In the genomic region with DNA sequence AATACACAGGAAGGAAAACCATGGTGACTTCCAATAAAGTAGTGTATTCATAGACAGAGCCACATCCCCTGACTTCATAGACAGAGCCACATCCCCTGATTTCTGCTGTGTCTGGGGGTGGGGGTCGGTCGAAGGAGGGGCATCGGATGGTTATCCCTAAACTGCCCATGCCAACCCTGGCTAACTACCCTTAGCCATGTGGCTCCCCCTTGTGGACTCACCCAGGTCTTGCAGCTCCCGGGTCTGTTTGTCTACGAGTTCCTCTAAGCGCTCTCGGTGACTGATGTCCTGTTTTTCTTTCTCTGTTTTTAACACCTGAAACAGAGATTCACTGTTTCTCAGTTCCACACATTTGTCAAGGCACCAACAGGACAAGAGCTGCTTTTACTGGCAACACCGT, we compare ENCODE assay signal across 28 mouse cellular contexts. TPM values are rescaled to one million over a fixed set of nuclear protein-coding genes. Genes with fewer than 3 reads are reported as not detected.
DNase-seq lines count a peak whose midpoint lies in the region; ATAC-seq and TF ChIP-seq lines count a peak whose summit lies in the region.
"Had no signal": no experiment of that assay in that cellular context is flagged by ENCODE, and none has a peak within 500 bp of the region (broad histone marks: within the 10 kb centered on the region; RNA-seq: fewer than 3 reads in every experiment).

No protein-coding gene starts in this region.

- H3K9me3 ChIP-seq in CH12.LX (replicated peaks; ENCODE audit: low read length): peaks cover 8% of the 10 kb centered on the region
- no peaks in the 10 kb centered on the region for H3K9me3 ChIP-seq in MEL (replicated peaks; ENCODE audit: insufficient read depth, low read length)
- H3K9me3 ChIP-seq: forebrain, embryonic 15.5 days; hindbrain, embryonic 12.5 days; limb, embryonic 15.5 days; stomach, embryonic 15.5 days had no signal

- no peak for TF ChIP-seq POLR2A in testis, adult 2 months (IDR thresholded peaks at IDR 0.05; ENCODE audit: control insufficient read depth, low read depth, low read length)
- TF ChIP-seq POLR2A in CH12.LX (IDR thresholded peaks at IDR 0.05; ENCODE audit: low read depth, low read length) (no peak), MEL (IDR thresholded peaks at IDR 0.05; ENCODE audit: control insufficient read depth in 1 of 2, insufficient read depth in 1 of 2, low read depth in 1 of 2, low read length in 2 of 2, poor library complexity in 1 of 2) (no peak)

- no peak overlapping the region for H3K9ac ChIP-seq in CH12.LX (ENCODE audit: insufficient read depth, low read depth)
- H3K9ac ChIP-seq in MEL (ENCODE audit: control insufficient read depth, low read depth, low read length, poor library complexity, severe bottlenecking): no peak overlapping the region
- H3K9ac ChIP-seq: forebrain, embryonic 15.5 days; hindbrain, embryonic 12.5 days; limb, embryonic 15.5 days; neural tube, embryonic 15.5 days; stomach, embryonic 15.5 days had no signal

- DNase-seq in layer of hippocampus, adult 2 months (ENCODE audit: low spot score in 2 of 2): no peak
- no peak for DNase-seq in layer of hippocampus, adult 11-12 months (ENCODE audit: low spot score)
- DNase-seq in testis, postnatal 14 days (ENCODE audit: low spot score): no peak
- peak; percentile 6 for DNase-seq in CH12.LX (ENCODE audit: extremely low read depth)
- DNase-seq in MEL (ENCODE audit: low read depth, low spot score): no peak
- no peak for DNase-seq in cerebellum, adult 9-11 months
- DNase-seq: adrenal gland, postnatal 14 days; cerebellum, adult 11-12 months; cerebellum, postnatal 25 days; embryo, embryonic 11 days; heart, postnatal 14 days; layer of hippocampus, postnatal 36 days; right cerebral cortex, postnatal 14 days had no signal

- ATAC-seq in megakaryocyte-erythroid progenitor cell, adult 5-6 weeks (replicated peaks; ENCODE audit: low FRiP score, low TSS enrichment, poor library complexity, severe bottlenecking): no peak
- ATAC-seq: forebrain, embryonic 15.5 days; inflammation-experienced regulatory T-cells, adult 6 months; lung, postnatal 0 days; midbrain, embryonic 16.5 days had no signal

- H3K4me2 ChIP-seq in CH12.LX (ENCODE audit: insufficient read depth, low read depth, poor library complexity, severe bottlenecking): no peak overlapping the region
- H3K4me2 ChIP-seq: forebrain, embryonic 15.5 days; heart, embryonic 11.5 days; hindbrain, embryonic 12.5 days; limb, embryonic 15.5 days; neural tube, embryonic 15.5 days; stomach, embryonic 15.5 days had no signal

- H3K4me1 ChIP-seq in testis, adult 2 months (ENCODE audit: control insufficient read depth, insufficient read depth, low read length): no peaks in the 10 kb centered on the region
- peaks cover 4% of the 10 kb centered on the region in 2 experiments; a peak in 2 of 4 replicates for H3K4me1 ChIP-seq in CH12.LX (ENCODE audit: control insufficient read depth in 1 of 2, insufficient read depth in 2 of 2)
- H3K4me1 ChIP-seq in MEL (ENCODE audit: control insufficient read depth in 1 of 2, insufficient read depth in 2 of 2, low read length in 2 of 2): no peaks in the 10 kb centered on the region
- H3K4me1 ChIP-seq: forebrain, embryonic 15.5 days; stomach, embryonic 15.5 days had no signal

- no peak overlapping the region for H3K4me3 ChIP-seq in layer of hippocampus, adult 2 months
- no peak overlapping the region for H3K4me3 ChIP-seq in testis, adult 2 months (ENCODE audit: control insufficient read depth, low read depth, low read length)
- H3K4me3 ChIP-seq in CH12.LX (replicated peaks in 1 of 3; ENCODE audit: low read depth in 2 of 3, low read length in 2 of 3, poor library complexity in 1 of 3): no peak overlapping the region
- no peak overlapping the region for H3K4me3 ChIP-seq in MEL (ENCODE audit: control insufficient read depth in 1 of 2, insufficient read depth in 1 of 2, low read depth in 2 of 2, low read length in 2 of 2)
- H3K4me3 ChIP-seq: forebrain, embryonic 15.5 days; hindbrain, embryonic 12.5 days; limb, embryonic 15.5 days; megakaryocyte, embryonic 14.5 days; neural tube, embryonic 15.5 days; stomach, embryonic 15.5 days had no signal

- TF ChIP-seq RAD21 in CH12.LX (IDR thresholded peaks at IDR 0.05; ENCODE audit: low read depth, low read length) (no peak; the same call in 1 of the 2 replicates), MEL (IDR thresholded peaks at IDR 0.05; ENCODE audit: low read depth, low read length) (no peak)

- in situ Hi-C loops in CH12.LX (cut with MboI; ENCODE audit: low pct_ligation_motif_present, low pct_unique_long_range_greater_than_20kb, low sequenced_read_pairs): no loop called here

- H3K27me3 ChIP-seq in testis, adult 2 months (ENCODE audit: control insufficient read depth, insufficient read depth, low read length): no peaks in the 10 kb centered on the region
- H3K27me3 ChIP-seq in CH12.LX (replicated peaks) (peaks cover 87% of the 10 kb centered on the region), MEL (ENCODE audit: control insufficient read depth in 1 of 2, insufficient read depth in 2 of 2, low read length in 2 of 2) (no peaks in the 10 kb centered on the region; a peak in 1 of 4 replicates)
- H3K27me3 ChIP-seq: forebrain, embryonic 15.5 days; hindbrain, embryonic 12.5 days; limb, embryonic 15.5 days; neural tube, embryonic 15.5 days; stomach, embryonic 15.5 days had no signal

- no peak for TF ChIP-seq EP300 in CH12.LX (IDR thresholded peaks at IDR 0.05; ENCODE audit: low read length)
- no peak for TF ChIP-seq EP300 in MEL (IDR thresholded peaks at IDR 0.05; ENCODE audit: low read depth in 1 of 2, low read length in 2 of 2)

- dilution Hi-C loops in CH12.LX (cut with MboI; ENCODE audit: extremely low pct_ligation_motif_present, extremely low pct_unique_long_range_greater_than_20kb, low sequenced_read_pairs): no loop called here

- H3K27ac ChIP-seq in layer of hippocampus, adult 2 months: no peak overlapping the region
- no peak overlapping the region for H3K27ac ChIP-seq in testis, adult 2 months (ENCODE audit: control insufficient read depth, insufficient read depth, low read depth, low read length)
- H3K27ac ChIP-seq in CH12.LX (ENCODE audit: insufficient read depth, low read depth): no peak overlapping the region
- no peak overlapping the region for H3K27ac ChIP-seq in MEL (ENCODE audit: control insufficient read depth, low read depth, low read length)
- H3K27ac ChIP-seq: forebrain, embryonic 15.5 days; hindbrain, embryonic 12.5 days; limb, embryonic 15.5 days; neural tube, embryonic 15.5 days; stomach, embryonic 15.5 days had no signal

- no peaks in the 10 kb centered on the region for H3K79me2 ChIP-seq in CH12.LX (replicated peaks; ENCODE audit: control insufficient read depth, extremely low read depth, insufficient read depth, poor library complexity, severe bottlenecking)
- H3K79me2 ChIP-seq in MEL (ENCODE audit: control insufficient read depth, insufficient read depth, low read length, poor library complexity): no peaks in the 10 kb centered on the region

- peaks cover 3% of the 10 kb centered on the region for H3K36me3 ChIP-seq in testis, adult 2 months (ENCODE audit: control insufficient read depth, insufficient read depth, low read length)
- H3K36me3 ChIP-seq in CH12.LX (replicated peaks in 1 of 2; ENCODE audit: control insufficient read depth in 1 of 2, insufficient read depth in 1 of 2, low read length in 1 of 2) (no peaks in the 10 kb centered on the region), MEL (ENCODE audit: control insufficient read depth in 1 of 2, insufficient read depth in 2 of 2, low read length in 2 of 2) (no peaks in the 10 kb centered on the region)
- H3K36me3 ChIP-seq: forebrain, embryonic 15.5 days; hindbrain, embryonic 12.5 days; limb, embryonic 15.5 days; neural tube, embryonic 15.5 days; stomach, embryonic 15.5 days had no signal

- peak; percentile 49 for TF ChIP-seq CTCF in layer of hippocampus, adult 2 months (conservative IDR thresholded peaks at IDR 0.05)
- 0 out of 2 replicates have a peak, but pooled peaks have one; percentile 19 for TF ChIP-seq CTCF in testis, adult 2 months (IDR thresholded peaks at IDR 0.05; ENCODE audit: control insufficient read depth, insufficient read depth, insufficient replicate concordance, low read depth, low read length)
- TF ChIP-seq CTCF in CH12.LX (conservative IDR thresholded peaks at IDR 0.05 in 1 of 2, IDR thresholded peaks at IDR 0.05 in 1 of 2; ENCODE audit: low read depth in 2 of 2, low read length in 2 of 2) (peak; percentile 27 to 47; a peak in 2 of 4 replicates), MEL (IDR thresholded peaks at IDR 0.05 in 2 of 3, conservative IDR thresholded peaks at IDR 0.05 in 1 of 3; ENCODE audit: control insufficient read depth in 1 of 3, insufficient read depth in 1 of 3, low read depth in 2 of 3, low read length in 3 of 3, poor library complexity in 1 of 3, severe bottlenecking in 1 of 3) (peak; percentile 38 to 60 (median 45); a peak in 5 of 6 replicates)

RNA-seq across cellular contexts. Expression of a gene that starts 37.9 kb away (rescaled TPM):
- under 1 TPM; 0.56 to 0.72 TPM for total RNA-seq in layer of hippocampus, adult 2 months (2021)
- polyA plus RNA-seq in testis, adult 2 months (2012; rRNA removed): 53.3 and 55.1 TPM in 2 replicates
- total RNA-seq in CH12.LX (2012; rRNA removed): not detected in 2 replicates
- not detected in 2 replicates for total RNA-seq in CH12.LX (2014; rRNA removed)
- polyA plus RNA-seq in CH12.LX (2012; ENCODE audit: insufficient read length, low read depth): not detected in 2 replicates
- not detected in 2 replicates for total RNA-seq in MEL (2012; rRNA removed)
- polyA plus RNA-seq in MEL (2012; ENCODE audit: insufficient read depth in 1 of 2, insufficient read length in 2 of 2, low read depth in 1 of 2, low replicate concordance in 2 of 2, missing spikeins in 1 of 2): not detected
- total RNA-seq in megakaryocyte-erythroid progenitor cell, adult 5-6 weeks (2014; fragmentation: Nextera tagmentation): not detected in 2 replicates
- not detected in 2 replicates for total RNA-seq in megakaryocyte-erythroid progenitor cell, adult 5-6 weeks (2017)
- total RNA-seq: adrenal gland, postnatal 14 days; gastrocnemius, postnatal 4 days had no signal

RNA-seq across cellular contexts. Expression of a gene that starts 38.0 kb away (rescaled TPM):
- total RNA-seq in layer of hippocampus, adult 2 months (2021): 10 to 100 TPM; 56.5 to 58.8 TPM
- polyA plus RNA-seq in testis, adult 2 months (2012; rRNA removed): 45.0 and 46.4 TPM in 2 replicates
- total RNA-seq in CH12.LX (2012; rRNA removed) (167 and 209 TPM in 2 replicates), CH12.LX (2014; rRNA removed) (271 and 276 TPM in 2 replicates), MEL (2012; rRNA removed) (313 and 357 TPM in 2 replicates)
- polyA plus RNA-seq in CH12.LX (2012; ENCODE audit: insufficient read length, low read depth) (257 and 309 TPM in 2 replicates), MEL (2012; ENCODE audit: insufficient read depth in 1 of 2, insufficient read length in 2 of 2, low read depth in 1 of 2, low replicate concordance in 2 of 2, missing spikeins in 1 of 2) (100 to 1,000 TPM in 1 of 2 experiments, not detected in 1; 378 TPM)
- 99.6 and 135 TPM in 2 replicates for total RNA-seq in megakaryocyte-erythroid progenitor cell, adult 5-6 weeks (2014; fragmentation: Nextera tagmentation)
- total RNA-seq in megakaryocyte-erythroid progenitor cell, adult 5-6 weeks (2017): 166 and 198 TPM in 2 replicates

RNA-seq across cellular contexts. Expression of a gene that starts 38.8 kb away (rescaled TPM):
- 1 to 10 TPM; 5.7 to 6.1 TPM for total RNA-seq in layer of hippocampus, adult 2 months (2021)
- polyA plus RNA-seq in testis, adult 2 months (2012; rRNA removed): 0.25 TPM in 1 of 2 replicates, not detected in the other
- total RNA-seq in CH12.LX (2012; rRNA removed): not detected in 2 replicates
- total RNA-seq in CH12.LX (2014; rRNA removed): not detected in 2 replicates
- not detected in 2 replicates for polyA plus RNA-seq in CH12.LX (2012; ENCODE audit: insufficient read length, low read depth)
- 1.5 and 1.8 TPM in 2 replicates for total RNA-seq in MEL (2012; rRNA removed)
- polyA plus RNA-seq in MEL (2012; ENCODE audit: insufficient read depth in 1 of 2, insufficient read length in 2 of 2, low read depth in 1 of 2, low replicate concordance in 2 of 2, missing spikeins in 1 of 2): 1 to 10 TPM in 1 of 2 experiments, not detected in 1; 3.2 TPM
- not detected in 2 replicates for total RNA-seq in megakaryocyte-erythroid progenitor cell, adult 5-6 weeks (2014; fragmentation: Nextera tagmentation)
- total RNA-seq in megakaryocyte-erythroid progenitor cell, adult 5-6 weeks (2017): not detected in 2 replicates
- polyA plus RNA-seq: inflammation-experienced regulatory T-cells, adult 6 months; midbrain, embryonic 16.5 days had no signal

RNA-seq across cellular contexts. Expression of a gene that starts 55.8 kb away (rescaled TPM):
- not detected for total RNA-seq in layer of hippocampus, adult 2 months (2021)
- polyA plus RNA-seq in testis, adult 2 months (2012; rRNA removed): 0.26 and 0.45 TPM in 2 replicates
- total RNA-seq in CH12.LX (2012; rRNA removed) (not detected in 2 replicates), CH12.LX (2014; rRNA removed) (not detected in 2 replicates), MEL (2012; rRNA removed) (not detected in 2 replicates)
- polyA plus RNA-seq in CH12.LX (2012; ENCODE audit: insufficient read length, low read depth) (not detected in 2 replicates), MEL (2012; ENCODE audit: insufficient read depth in 1 of 2, insufficient read length in 2 of 2, low read depth in 1 of 2, low replicate concordance in 2 of 2, missing spikeins in 1 of 2) (not detected)
- total RNA-seq in megakaryocyte-erythroid progenitor cell, adult 5-6 weeks (2014; fragmentation: Nextera tagmentation): not detected in 2 replicates
- total RNA-seq in megakaryocyte-erythroid progenitor cell, adult 5-6 weeks (2017): not detected in 2 replicates
- total RNA-seq: gastrocnemius, postnatal 4 days; heart, postnatal 14 days; layer of hippocampus, adult 18-20 months; layer of hippocampus, postnatal 36 days; left cerebral cortex, postnatal 36 days had no signal
- polyA plus RNA-seq: forebrain, embryonic 15.5 days; inflammation-experienced regulatory T-cells, adult 6 months; midbrain, embryonic 16.5 days; neural tube, embryonic 15.5 days had no signal
